Mouse (Mus musculus): Measurements from ENCODE around the gene Sult6b2. TPM values are rescaled to one million over a fixed set of nuclear protein-coding genes. Genes with fewer than 3 reads are reported as not detected.

Sult6b2 gene
- polyA plus RNA-seq, 1 experiment = not detected

DNA sequence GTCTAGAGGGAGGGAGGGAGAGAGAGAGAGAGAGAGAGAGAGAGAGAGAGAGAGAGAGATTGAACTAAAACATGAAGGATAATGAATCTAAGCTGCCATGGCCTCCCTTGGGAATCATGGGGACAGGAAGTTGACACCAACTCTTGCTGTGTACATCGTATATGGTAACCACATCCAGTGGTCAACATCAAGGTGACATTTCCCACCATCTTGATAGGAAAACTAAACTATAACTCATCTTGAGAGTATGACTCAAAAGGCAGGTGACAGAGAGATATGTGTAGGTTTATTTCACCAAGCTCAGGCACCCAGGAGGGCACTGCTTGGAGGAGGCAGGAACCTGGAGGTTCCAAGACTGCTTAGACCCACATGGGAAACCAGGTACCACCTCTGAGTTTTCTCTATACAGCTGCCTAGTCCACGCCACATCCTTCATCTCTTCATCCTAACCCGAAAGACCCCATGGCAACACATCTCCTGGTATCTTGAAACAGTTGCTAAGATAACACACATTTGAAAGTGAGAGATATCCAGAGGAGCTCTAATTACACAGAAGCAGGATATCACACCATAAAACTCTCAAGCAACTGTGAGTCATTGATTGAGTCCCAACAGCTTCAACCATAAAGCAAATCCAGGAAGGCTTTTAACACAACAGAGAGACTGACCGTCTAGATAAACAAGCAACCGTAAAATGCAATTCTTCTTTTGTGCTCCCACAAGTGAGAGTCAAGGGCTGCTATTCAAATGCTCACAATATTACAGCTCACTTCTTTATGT lies 18.9 kb upstream of the Sult6b2 start:
- no peak for TF ChIP-seq GATA1 (IDR thresholded peaks at IDR 0.05; ENCODE audit: low read length)

GRCm38 (mm10) chr6:142818306-142818705 lies 14.0 kb upstream of the Sult6b2 start:
- no peak for TF ChIP-seq GATA1 (IDR thresholded peaks at IDR 0.05; ENCODE audit: low read length)

DNA sequence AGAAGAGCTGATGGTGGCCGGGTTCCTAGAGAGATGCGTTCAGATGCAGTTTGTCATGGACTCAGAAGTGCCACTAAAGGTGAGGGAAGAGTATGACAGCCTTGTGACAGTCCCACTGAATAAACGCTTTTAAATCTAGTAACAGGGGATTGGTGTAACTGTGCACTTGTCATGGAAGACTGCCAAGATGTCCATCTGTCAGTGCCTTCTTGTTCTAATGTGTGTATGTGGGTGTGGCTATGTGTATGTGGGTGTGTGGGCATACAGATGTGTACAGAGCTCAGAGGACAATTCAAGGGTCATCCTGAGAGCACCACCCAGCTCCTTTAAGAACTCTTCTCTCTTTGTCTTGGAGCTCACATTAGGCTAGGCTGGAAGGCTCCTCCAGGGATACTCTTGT lies 11.2 kb upstream of the Sult6b2 start:
- TF ChIP-seq GATA1 (IDR thresholded peaks at IDR 0.05; ENCODE audit: low read length) = no peak

- TF ChIP-seq GATA1 (IDR thresholded peaks at IDR 0.05; ENCODE audit: low read length) = no peak
These were observed 10.2 kb upstream of the Sult6b2 start for GRCm38 (mm10) chr6:142814495-142814921.

GRCm38 (mm10) chr6:142814011-142814410 lies 9.7 kb upstream of the Sult6b2 start:
- no peak for TF ChIP-seq GATA1 (IDR thresholded peaks at IDR 0.05; ENCODE audit: low read length)

DNA sequence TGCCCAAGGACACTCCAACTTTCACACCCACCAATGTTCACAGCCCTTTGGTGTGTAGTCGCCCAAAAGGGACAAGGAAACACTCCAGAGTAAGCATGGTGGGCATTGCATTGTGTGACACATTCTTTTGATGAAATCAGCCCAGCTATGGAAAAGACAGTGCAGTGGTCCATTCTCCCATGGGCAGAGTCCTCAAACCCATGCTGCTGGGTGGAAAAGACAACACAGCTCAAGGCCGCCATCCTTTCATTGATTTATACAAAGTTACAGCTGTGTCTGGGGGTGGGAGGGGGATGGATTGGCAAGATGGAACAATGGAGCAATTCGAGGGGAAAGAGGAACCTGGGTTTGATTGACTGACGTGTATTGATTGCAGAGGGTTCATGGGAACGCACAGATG lies 8.7 kb upstream of the Sult6b2 start:
- no peak for TF ChIP-seq GATA1 (IDR thresholded peaks at IDR 0.05; ENCODE audit: low read length)

GRCm38 (mm10) chr6:142810239-142810638 lies 5.9 kb upstream of the Sult6b2 start:
- TF ChIP-seq GATA1 (IDR thresholded peaks at IDR 0.05; ENCODE audit: low read length) = no peak

DNA sequence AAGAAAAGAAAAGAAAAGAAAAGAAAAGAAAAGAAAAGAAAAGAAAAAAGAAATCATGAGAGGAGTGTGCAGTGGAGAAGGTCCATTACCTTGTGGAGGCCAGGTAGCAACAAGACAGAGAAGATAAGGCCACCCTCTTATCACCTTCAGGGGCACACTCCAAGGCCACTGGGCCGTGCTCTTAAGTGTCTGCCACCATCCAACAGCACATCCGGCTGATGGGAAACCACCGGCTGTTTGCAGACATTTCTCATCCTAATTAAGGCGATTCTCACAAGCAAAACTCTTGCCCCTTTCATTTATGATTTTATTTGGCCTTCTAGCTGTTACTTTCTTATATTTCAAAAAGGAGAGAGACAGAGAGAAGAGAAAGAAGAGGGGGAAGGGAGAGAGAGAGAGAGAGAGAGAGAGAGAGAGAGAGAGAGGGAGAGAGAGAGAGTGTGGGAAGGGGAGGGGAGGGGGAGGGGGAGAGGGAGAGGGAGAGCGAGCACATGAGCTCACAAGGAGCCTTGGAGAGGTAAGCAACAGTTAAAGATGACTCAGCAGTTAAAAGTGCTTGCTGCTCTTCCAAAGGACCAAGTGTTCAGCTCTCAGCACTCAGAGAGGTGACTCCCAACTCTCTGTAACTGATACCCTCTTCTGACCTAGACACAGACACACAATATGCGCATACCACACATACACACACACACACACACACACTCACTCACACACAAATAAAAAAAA lies 5.2 kb upstream of the Sult6b2 start:
- TF ChIP-seq GATA1 (IDR thresholded peaks at IDR 0.05; ENCODE audit: low read length) = no peak

- no peak for TF ChIP-seq GATA1 (IDR thresholded peaks at IDR 0.05; ENCODE audit: low read length)
These were observed 2.0 kb upstream of the Sult6b2 start for GRCm38 (mm10) chr6:142806326-142806725.

- TF ChIP-seq GATA1 (IDR thresholded peaks at IDR 0.05; ENCODE audit: low read length) = no peak
These were observed 1.4 kb downstream of the Sult6b2 start for GRCm38 (mm10) chr6:142802617-142803525.

DNA sequence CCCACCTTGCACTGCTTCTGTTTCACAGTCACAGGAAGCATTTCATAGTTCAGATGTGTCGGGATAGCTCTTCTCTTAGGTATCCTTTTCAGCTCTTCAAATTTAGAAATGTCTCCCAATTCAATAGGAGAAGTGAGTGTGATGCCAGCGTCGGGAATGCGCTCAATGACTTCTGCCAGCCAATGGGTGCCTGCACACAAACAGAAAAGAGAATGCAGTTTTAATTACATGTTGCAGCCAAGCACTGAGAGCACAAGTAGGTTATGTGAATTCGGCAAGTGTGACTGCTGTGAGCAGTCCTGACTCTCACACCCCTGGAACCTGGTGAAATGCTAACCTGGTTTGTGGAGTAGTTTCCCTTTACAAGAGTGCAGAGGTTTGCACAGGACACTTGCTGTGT lies 2.6 kb downstream of the Sult6b2 start:
- no peak for TF ChIP-seq GATA1 (IDR thresholded peaks at IDR 0.05; ENCODE audit: low read length)

GRCm38 (mm10) chr6:142799704-142800374 lies 4.5 kb downstream of the Sult6b2 start:
- no peak for TF ChIP-seq GATA1 (IDR thresholded peaks at IDR 0.05; ENCODE audit: low read length)

DNA sequence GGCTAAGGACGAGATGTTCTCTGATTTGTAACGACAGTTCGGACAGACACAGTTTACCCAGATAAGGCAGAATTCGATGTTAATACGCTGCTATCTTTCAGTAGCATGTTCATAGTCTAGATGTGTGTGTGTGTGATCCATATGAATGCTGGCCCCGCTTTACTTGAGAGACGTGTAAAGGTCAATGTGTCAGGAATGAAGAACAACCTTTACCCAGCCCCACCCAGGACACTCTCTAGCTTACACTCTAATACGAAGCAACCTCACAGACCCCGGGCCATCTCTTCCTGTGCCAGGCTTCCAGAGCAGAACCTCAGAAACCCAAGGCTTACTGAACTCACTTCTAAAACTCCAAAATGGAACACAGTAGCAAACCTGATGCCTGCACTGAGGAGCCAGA lies 5.5 kb downstream of the Sult6b2 start:
- no peak for TF ChIP-seq GATA1 (IDR thresholded peaks at IDR 0.05; ENCODE audit: low read length)

GRCm38 (mm10) chr6:142797996-142798395 lies 6.3 kb downstream of the Sult6b2 start:
- no peak for TF ChIP-seq GATA1 (IDR thresholded peaks at IDR 0.05; ENCODE audit: low read length)

Measured in G1E-ER4 (cell line).